Mouse (Mus musculus) cerebellum, adult 8-10 months (tissue): ENCODE results near the gene Rbms3.

Source experiments
- DNase-seq: peaks from one replicate; pipeline ENCODE4 v3.0.0; 2022

Rbms3 gene

DNA sequence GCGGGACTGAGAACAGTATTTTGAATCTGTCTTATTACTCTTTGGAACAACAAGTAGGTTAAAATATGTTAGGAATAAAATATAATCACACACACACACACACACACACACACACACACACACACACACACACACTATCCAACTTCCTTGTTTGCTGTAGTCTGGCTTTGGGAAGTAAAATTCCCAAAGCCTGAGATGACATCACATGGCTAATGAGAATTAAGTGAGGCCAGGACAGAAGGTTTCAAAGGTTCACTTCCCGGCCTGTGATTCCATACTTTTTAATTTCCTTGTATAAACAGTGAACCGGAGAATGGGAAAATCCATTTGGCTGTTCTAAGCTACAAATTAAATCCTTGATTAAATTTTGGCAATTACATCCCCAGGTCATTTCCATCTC, 752.9 kb downstream of the Rbms3 start:
- no peak for DNase-seq

DNA sequence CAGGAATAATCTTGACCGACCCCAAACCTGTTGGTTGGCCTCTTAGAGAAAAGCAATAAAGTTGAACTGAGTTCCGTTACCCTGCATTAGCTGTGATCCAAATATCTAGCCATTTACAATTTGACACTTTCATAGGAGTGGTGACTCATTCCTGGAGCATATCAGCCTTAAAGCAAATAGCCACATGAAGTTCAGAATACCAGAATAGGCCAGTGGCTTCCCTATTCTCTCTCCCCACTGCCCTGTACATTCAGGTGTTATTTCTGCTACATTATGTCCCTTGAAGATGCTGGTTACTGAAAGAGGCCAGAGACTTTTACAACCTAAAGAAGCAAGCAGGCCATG, 755.8 kb downstream of the Rbms3 start:
- DNase-seq: no peak

DNA sequence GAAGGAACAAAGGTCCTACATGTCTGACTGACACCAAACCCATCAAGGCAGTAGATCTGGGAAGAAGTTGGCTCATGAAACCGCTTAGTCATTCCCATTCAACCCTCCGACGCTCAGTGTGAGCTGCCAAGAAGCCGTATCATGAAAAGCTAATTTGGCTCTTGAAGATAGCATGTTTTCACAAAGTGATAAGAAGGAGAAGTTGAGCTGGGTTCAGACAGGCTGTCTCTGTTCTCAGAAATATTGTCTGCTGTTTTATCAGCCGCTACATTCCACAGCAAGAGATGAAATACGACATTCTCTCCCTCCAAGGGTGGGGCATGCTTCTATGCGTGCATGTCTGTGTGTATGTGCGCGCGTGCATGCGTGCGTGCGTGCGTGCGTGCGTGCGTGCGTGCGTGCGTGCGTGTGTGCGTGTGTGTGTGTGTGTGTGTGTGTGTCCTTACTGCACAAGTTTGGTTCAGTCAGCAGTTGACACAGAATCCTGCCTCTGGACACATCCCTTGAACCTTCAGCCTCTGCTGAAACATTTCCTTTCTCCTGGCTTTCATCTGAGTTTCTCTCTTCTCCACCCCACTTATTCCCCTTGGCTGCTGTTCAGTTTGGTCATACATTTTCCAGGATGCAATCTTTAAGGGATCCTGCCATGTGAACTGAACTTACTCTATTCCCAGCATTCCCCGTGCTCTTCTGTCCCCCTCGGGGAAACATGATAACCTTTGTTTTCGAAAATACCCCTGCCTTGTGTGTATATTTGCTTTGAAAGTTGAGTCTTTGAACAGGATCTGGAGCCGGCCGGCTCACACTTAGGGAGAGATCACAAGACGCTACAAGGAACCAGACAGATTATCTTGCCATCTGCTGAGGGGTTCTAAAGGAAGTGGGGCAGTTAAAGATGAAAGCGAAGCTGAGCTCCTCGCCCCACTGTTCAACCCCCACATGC, 756.4 kb downstream of the Rbms3 start:
- no peak for DNase-seq

DNA sequence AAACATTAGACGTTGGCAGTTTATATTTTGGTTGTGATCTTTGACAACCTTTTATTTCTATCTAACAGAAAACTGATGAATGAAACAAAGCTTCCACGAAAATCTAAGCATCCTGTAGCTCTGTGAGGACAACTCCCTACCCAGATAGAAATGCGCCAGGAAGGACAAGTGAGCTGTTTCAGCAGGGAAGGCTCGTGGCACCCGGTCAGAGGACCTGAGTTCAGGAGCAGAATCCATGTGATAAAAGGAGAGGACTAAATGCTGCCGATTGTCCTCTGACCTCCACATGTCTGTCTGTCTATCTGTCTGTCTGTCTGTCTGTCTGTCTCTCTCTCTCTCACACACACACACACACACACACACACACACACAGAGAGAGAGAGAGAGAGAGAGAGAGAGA, 757.4 kb downstream of the Rbms3 start:
- no peak for DNase-seq

DNA sequence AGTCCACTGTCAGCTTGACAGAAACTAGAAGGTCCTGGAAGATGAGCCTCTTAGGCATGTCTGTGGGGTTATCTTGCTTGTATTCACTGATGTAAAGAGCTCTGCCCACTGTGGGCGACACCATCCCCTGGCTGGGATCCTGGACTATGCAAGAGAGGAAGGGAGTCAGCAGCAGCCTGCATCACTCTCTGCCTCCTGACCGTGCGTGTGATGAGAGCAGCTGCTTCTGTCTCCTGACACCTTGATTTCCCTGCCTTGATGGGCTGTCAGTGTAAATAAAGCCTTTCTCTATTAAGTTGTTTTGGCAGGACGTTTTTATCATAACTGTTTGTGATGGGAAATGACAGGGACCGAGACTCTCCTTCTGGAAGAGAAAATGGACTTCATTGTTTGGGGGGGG, 758.1 kb downstream of the Rbms3 start:
- DNase-seq: no peak

DNA sequence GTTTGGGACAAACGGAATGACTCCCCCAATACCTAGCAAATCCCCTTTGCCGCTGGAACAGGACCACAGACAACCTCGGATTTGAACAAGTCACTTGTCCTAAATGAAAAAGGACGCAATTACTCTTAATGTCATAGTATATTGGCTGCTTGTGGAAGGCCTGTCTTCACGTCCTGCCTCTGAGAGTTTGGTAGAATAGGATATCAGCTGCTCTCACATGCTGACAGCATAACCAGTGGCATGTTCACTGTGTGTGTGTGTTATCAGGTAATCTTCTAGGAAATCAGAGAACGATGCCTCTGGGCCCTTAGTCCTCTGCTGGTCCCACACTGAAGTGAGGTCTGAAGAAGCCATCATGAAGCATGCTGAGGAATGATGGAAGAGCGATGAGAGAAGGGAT, 763.7 kb downstream of the Rbms3 start:
- DNase-seq: no peak

DNA sequence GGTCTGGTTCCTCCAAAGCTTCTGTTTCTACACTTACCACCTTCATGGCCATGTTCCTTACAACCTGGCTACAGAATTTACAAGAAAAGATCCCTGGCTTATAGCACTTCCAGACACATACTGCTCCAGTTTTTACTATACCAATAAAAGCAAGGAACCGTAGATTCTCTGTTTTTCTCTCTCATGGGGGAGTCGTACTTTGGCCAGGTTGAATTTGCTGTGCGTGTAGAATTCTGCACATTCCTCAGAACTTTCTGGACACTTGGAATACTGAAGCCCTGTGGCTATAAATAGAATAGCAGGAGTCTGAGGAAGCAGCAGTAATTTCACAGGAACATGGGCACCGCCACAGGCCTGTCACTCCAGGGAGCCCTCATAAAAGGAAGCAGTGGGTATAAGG, 766.1 kb downstream of the Rbms3 start:
- no peak for DNase-seq

DNA sequence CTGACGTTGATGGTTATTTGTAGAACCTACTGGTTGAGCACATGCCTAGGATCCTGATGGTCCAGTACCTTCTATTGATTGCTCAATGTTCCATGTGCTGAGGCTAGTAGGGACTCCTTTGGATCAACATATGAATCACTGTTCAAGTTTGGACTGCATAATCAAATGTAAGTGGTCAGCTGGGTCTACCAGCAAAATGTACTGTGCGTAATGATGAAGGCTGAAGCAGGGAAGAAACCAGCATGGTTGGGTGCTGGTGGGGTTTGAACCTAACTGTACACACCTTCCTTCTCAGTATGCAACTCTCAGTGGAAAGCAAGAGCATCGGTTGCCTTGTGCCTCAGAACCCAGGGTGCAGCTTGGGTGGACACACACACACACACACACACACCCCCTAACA, 767.4 kb downstream of the Rbms3 start:
- no peak for DNase-seq

DNA sequence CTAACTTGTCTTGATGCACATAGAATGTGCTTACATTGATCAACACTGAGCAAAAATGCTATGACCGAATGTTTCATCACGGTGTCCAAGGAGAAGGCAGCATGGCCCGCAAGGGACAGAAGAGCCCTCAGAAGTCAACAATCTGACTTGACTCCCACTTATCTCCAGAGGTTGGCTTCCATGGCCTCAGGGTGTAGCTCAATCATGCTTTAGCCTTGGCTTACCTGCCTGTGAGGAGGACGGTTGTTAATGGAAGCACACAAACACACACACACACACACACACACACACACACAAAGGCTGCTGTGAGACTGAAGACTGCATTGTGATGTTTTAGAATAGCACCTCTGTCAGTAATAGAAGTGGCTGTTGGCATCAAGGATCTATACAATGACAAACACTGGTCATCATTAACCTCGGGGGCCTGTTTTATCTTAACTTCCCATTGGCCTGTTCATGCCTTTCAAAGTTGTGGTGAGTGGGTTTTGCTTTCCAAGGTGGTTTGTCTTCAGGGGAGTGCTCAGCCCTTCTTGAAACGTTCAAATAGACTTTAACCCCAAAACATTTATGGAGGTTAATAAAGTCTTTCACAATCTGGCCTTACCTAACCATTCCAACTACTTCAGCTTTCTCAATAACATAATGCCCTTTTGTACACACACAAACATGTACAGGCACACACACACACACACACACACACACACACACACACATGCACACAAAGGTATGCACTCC, 771.7 kb downstream of the Rbms3 start:
- no peak for DNase-seq

DNA sequence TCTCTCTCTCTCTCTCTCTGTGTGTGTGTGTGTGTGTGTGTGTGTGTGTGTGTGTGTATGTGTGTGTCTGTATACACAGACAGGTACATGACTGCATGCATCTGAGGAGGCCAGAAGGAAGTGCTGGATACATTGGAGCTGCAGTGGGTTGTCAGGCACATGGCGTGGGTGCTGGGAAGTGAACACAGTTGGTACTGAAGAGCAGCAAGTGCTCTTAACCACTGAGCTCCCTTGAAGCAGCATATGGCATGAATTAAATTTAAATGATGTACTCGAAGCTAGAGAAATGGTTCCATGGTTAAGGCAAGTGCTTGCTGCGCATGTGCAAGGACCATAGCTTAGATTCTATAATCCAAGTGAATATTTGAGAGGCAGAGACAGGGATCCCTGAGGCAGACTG, 772.6 kb downstream of the Rbms3 start:
- no peak for DNase-seq

DNA sequence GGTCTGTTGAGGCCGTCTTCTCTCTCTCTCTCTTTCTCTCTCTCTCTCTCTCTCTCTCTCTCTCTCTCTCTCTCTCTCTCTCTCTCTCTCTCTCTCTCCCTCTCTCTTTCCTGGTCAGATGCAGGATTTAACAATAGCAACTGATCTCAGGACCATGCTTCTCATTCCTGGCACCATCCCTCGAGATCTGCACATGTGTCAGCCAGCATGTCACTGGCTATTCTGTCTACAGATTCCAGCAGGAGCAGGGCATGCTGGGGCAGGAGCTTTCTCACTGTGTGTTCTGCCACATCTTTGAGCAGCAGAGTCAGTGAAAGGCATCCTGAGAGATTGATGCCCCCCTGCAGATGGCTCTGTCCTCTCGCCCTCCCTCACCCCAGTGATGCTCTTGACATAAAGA, 774.0 kb downstream of the Rbms3 start:
- no peak for DNase-seq

DNA sequence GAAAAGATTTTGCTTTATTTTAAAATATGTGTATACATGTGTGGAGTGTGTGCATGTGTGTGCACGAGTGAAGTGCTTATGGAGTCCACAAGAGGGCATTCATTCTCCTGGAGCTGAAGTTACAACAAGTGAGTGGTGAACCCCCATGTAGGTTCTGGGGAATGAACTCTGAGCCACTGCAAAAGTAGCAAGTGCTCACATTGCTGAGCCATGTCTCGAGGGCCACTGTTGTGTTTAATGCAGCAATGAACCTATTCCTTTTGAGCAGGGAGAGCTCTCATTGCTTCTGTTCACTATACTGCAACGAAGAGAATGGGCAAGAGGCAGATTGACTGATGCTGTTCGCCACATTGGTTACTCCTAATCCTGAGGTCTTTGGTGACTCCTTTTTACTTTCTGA, 780.8 kb downstream of the Rbms3 start:
- DNase-seq: no peak

DNA sequence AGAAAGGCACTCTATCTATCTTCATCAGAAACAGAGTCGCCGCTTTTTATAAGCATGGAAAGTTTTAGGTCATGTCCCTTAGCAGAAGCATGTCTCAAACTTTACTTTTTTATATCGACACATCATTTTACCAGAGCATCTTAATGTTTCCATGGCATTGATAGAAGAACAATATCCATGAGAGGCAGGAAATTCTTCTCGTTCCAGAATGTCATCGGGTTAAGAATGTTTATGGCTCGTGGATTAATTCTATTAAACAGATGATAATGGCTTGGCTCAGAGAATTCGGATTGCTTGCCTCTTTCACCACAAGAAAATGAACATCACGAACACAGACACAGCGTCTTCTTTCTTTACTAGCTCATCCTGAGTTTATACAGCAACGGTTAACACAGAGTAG, 781.5 kb downstream of the Rbms3 start:
- no peak for DNase-seq

DNA sequence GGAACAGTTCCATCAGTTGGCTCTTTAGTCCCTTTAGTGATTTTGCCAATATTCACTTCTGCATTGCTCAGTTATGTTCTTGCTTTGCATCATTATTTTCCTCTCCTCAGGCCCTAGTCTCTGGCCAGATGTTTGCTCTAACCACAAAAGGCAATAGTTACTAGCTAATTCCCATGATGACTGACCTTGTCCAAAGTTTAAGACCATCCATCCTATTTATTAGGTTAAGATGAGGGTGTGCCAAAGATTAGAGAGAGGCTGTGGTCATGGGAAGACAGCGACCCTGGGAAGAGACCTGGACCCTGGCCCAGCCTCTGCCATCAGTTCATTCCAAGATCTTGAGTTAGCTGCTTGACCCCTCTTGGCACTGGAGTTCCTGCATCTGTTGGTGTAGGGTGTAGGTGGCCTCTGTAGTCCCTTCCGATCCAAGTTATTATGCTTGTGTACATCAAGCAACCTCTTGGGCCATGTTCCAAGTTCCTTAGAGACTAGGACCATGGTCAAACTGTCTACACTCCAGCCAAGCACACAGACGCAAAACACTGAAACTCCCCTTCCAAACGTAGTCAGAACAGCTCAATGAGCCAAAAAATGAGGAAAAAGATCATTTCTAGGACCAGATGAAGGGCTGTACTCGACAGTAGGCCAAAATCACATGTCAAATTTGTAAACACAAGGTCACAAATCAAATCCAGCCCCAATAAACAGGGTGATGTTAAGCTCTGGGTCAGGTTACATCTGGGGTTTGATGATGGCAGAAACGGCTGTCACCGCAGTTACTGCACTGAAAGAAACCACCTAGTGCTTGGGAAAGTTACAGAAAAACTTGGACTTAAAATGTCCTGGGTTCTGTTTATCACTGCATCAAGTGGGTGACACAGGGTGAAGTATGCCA, 782.2 kb downstream of the Rbms3 start:
- no peak for DNase-seq

DNA sequence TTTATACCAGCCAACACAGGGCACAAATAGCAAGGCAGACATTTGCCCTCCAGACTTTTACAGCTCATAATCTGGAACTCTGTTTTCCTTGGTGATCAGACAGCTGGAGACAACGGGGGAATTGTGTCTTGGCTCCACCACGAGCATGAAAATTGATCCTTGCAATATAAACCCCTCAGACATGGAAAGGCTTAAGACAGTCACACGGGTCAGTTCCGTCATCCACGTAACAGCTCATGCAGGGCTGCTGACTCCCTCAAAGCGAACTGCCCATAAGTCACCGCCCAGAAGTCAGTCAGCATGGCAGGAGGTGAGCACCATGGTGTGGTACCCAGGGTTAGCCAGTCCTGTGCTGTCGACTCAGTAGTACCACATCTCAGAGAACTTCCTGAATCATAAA, 794.8 kb downstream of the Rbms3 start:
- no peak for DNase-seq

DNA sequence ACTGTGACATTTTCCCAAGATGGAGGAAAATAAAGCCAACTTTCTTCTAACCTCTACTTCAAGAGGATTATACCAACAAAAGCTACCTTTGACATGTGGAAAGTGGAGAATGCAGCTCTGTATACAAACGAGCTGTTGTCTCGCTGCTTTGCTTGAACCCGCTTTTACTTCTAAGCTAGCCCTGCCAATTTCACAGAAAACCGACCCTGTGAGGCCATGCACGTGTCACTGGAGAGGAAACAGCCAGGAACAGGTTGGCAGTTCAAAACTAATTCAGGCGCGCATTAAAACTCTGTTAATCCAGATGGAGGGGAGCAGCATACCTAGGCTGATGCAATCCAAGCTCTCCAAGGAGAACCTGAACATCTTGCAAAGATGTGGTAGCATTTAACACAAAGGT, 796.0 kb downstream of the Rbms3 start:
- no peak for DNase-seq

DNA sequence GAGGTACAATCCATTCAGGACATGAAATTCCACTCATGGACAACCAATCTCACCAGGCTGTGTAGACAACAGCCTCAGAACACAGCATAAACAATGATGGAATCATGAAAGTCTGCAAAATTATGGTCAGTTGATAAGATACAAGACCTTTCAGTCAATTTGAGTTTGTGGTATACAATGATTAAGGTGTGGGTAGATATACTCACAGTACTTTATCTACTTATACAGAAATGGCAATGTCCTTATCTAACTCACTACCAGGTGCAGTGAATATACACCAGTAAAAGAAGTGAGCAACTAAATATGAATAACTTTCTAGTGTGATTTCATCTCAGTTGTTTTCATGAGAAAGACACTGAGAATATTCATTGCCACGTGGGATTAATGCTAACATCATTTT, 796.9 kb downstream of the Rbms3 start:
- DNase-seq: no peak

DNA sequence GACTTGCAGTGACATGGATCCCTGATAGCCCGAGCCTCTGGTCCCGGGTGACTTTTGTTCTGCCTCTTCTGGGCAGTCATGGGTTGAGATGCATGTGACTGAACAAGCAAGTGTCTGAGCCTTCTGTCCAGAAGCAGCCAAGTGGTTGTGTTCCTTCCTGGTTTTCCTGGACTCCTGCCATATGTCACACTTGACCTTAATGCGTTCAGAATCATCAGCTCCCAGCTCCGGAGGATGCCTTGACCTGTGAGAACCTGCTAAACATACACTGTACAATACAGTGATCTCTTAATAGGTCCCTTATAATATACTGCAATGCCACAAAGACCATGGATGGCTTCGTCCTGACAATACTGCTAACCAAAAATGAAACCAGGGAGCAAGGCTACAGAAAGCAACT, 798.3 kb downstream of the Rbms3 start:
- DNase-seq: no peak

DNA sequence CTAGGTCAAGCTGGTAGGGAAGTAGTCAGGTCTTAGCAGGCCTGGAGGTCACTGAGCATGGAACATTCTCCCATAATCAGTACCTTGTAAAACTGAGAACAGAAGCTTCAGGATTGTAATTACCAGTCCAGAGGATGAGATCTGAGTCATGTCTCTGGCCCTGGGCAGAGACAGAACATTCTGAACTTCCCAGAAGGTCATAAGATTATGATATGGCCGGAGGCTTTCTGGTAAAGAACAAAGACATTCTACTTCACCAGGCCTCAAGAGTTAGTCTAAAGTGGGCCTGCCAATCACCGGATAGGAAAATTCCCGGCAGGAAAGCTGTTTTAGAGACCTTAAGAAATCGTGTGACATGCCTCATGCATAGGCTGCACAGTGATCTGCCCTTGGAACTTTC, 799.8 kb downstream of the Rbms3 start:
- DNase-seq: no peak

DNA sequence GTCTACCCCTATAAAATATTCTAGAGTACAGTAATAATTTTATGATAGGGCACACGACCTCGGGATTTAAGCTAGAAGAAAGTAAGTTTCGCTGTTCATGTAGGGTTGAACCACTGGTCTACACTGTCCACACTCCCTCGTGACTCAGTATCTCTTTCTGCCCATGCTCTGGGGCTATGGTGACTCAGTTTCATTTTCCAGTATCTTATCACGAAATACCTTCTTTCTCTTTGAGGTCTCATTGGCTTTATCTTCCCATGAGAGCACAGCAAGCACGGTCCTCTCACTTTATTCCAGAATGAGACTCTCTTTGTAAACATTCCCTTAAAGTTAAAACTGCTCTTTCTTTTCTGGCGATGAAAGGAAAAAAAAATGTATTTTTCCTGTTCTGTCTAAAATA, 808.1 kb downstream of the Rbms3 start:
- DNase-seq: no peak

DNA sequence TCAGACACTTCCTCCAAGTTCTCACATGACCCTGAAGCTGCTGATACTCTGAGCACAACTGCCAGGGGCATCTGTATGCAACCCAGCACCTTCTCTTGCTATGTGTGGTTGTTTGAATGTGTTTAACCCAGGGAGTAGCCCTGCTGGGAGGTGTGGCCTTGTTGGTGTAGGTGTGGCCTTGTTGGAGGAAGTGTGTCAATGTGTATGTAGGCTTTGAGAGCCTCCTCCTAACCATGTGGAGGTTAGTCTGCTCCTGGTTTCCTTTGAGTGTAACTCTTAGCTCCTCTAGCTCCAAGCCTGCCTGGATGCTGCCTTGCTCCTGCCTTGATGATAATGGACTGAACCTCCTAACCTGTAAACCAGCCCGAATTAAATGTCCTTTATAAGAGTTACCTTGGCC, 812.5 kb downstream of the Rbms3 start:
- DNase-seq: no peak

DNA sequence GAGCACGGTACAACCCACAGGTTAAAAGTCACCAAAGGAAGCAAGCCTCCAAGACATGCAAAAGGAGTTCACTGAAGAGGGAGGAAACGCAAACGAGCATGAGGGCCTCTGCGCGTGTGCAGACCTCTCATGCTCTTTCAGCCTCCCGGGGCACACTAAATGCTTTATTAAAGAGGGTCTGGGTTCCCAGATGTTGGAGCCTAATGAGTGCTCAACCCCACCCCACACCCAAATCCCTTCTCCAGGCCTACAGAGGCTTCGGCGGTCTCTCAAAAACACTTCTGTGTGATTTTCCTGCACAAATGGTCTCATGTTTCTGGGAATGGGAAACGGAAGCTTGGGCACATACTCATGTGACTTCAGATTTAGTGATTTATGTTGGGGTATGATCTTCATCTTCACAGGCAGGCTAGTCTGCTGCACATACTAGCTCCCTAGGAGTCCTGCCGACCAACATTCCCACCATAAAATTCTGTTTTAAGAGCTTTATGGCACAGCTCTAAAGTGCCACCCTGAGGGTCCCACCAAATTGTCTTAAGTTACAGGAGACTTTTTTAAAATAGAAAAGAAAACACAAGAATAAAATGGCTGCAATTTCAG, 815.1 kb downstream of the Rbms3 start:
- DNase-seq: no peak

DNA sequence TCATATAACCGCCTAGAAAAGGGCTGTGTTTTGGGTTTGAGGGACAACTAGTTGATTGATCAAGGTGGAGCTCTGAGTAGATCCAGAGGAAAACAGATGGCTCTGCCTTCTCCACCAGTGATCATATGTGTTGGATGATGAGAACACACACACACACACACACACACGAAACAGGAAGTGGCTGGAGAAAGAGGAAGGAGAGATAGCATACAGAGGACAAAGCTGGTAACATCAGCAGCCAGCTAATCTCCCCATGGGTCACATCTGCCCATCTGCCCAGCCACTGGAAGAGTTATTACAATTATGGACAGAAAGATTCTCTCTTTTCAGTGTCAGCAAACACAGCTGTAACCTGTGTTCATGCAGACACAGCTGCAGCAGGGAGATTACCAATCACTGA, 816.3 kb downstream of the Rbms3 start:
- no peak for DNase-seq
